Mouse (Mus musculus) adipose tissue, adult 10 weeks (tissue): Measurements from ENCODE around the gene Zfp574. TPM values are rescaled to one million over a fixed set of nuclear protein-coding genes. Genes with fewer than 3 reads are reported as not detected.

Experiments used
- polyA plus RNA-seq: library from polyadenylated mRNA; stranded (reverse); fragments of 350-450 nt; fragmentation: Illumina TruSeq; extraction: RNeasy Lipid Tissue Mini Kit (QIAGEN cat#74804); gene quantifications from one replicate; pipeline ENCODE4 v1.2.3, GENCODE M21; 2014; ENCODE audit warnings: low read depth, low replicate concordance

Gene Zfp574
- 12.5 TPM for polyA plus RNA-seq

DNA sequence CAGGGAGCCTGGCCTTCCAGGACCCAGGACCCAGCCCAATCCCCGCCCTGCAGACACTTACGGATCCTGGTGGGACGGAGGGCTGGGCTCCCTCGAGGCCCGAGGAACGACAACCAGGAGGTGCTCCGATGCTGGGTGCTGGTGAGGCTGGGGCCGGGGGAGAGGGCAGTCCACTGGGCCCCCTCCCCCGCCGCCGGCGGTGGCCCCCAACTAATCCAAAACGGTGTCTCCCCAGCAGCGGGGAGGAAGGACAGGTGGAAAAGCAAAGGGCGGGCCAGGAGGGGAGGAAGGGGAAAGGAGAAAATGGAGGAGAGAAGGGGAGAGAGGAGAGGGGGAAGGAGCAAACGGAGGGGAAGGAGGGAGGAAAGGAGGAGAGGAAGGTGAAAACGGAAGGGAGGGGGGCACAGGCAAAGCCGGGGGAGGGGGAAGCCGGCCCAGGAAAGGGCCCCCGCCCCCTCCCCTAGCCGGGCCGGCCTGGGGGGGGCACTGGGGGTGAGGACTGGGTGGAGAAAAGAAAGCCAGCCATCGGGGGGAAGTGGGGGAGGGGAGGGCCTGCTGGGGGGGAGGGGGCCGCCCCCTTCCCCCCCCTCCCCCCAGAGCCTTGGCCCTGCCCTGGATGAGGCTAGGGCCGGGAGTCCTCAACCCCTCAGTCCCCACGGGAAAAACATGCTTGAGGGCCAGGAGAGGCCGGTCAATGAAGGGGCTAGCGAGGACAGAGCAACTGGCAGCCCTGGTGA lies at the start of gene Zfp574, which contains the start of gene Grik5:
Gene Zfp574 (plus strand): TSS at position 589 of the 737 bp plus-strand sequence.
Gene Grik5 (minus strand): TSS at position 368 of the 737 bp plus-strand sequence.

Other genes starting within 250 kb of the Zfp574 start
- 1.8 TPM for gene Gm9844, start 210.4 kb upstream of the Zfp574 start, polyA plus RNA-seq
- 8.7 TPM for gene Lypd4, start 202.6 kb upstream of the Zfp574 start, polyA plus RNA-seq
- 1.4 TPM for gene Dmrtc2, start 202.5 kb upstream of the Zfp574 start, polyA plus RNA-seq
- 1,055 TPM for gene Rps19, start 188.2 kb upstream of the Zfp574 start, polyA plus RNA-seq
- 0.69 TPM for gene Cd79a, start 175.2 kb upstream of the Zfp574 start, polyA plus RNA-seq
- 85.9 TPM for gene Arhgef1, start 169.7 kb upstream of the Zfp574 start, polyA plus RNA-seq
- not detected for gene Gm4881, start 128.1 kb upstream of the Zfp574 start, polyA plus RNA-seq
- gene Rabac1, start 99.8 kb upstream of the Zfp574 start, polyA plus RNA-seq, result 305 TPM
- 2.9 TPM for gene Atp1a3, start 66.6 kb upstream of the Zfp574 start, polyA plus RNA-seq
- 8.7 TPM for gene Grik5, start 221 bp upstream of the Zfp574 start, polyA plus RNA-seq
- 1.4 TPM for gene Pou2f2, start 107.2 kb downstream of the Zfp574 start, polyA plus RNA-seq
- gene Dedd2, start 148.0 kb downstream of the Zfp574 start, polyA plus RNA-seq, result 15.0 TPM
- 7.4 TPM for gene Zfp526, start 148.9 kb downstream of the Zfp574 start, polyA plus RNA-seq
- 81.2 TPM for gene Gsk3a, start 165.3 kb downstream of the Zfp574 start, polyA plus RNA-seq
- gene Erf, start 178.2 kb downstream of the Zfp574 start, polyA plus RNA-seq, result 32.2 TPM
- 84.3 TPM for gene Cic, start 195.1 kb downstream of the Zfp574 start, polyA plus RNA-seq
- gene Pafah1b3, start 225.4 kb downstream of the Zfp574 start, polyA plus RNA-seq, result 54.0 TPM
- 1.5 TPM for gene Prr19, start 228.8 kb downstream of the Zfp574 start, polyA plus RNA-seq
- gene Tmem145, start 233.5 kb downstream of the Zfp574 start, polyA plus RNA-seq, result not detected
- gene Megf8, start 244.6 kb downstream of the Zfp574 start, polyA plus RNA-seq, result 32.1 TPM